Mouse (Mus musculus): ENCODE data around the gene Metap1. TPM values are rescaled to one million over a fixed set of nuclear protein-coding genes. Genes with fewer than 3 reads are reported as not detected.

Metap1 gene
- polyA plus RNA-seq, 1 experiment: 32.2 TPM

DNA sequence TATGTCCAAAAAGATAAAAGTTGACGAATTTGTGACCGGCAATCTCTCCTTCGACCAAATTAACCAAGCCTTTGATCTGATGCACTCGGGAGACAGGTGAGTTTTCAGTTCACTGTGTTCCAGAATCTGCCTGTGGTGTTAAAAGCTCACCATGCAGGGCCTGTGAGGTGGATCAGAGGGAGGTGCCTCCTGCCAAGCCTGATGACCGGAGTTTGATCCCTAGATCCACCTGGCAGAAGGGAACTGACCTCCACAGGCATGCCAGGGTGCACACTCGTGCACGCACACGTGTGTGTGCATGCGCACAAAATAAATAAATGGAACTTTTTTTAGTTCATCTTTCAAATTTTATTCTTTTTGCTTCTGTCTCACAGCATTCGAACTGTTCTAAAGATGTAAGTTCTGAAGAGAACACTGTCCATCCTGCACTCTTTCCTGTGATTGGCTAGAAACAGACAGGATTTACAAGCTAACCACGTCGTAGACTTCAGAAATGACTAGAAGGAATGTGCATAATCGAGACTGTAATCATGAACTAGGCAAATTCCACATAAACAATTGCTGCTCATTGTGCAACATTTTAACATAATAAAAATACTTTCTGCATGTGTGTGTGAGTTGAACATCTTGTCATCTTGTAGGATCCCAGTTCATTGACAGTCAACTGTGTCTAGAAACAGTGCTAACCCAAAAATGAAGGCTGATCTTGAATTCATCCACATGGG is 34.4 kb downstream of the Metap1 start:
- Histone ChIP-seq H3K79me2 (ENCODE audit: control insufficient read depth, insufficient read depth) (no peaks in the 10 kb centered on the region), H3K36me3 (ENCODE audit: control insufficient read depth, insufficient read depth) (peaks cover 75% of the 10 kb centered on the region), H3K4me3 (ENCODE audit: insufficient read depth, poor library complexity, severe bottlenecking) (no peak overlapping the region)

DNA sequence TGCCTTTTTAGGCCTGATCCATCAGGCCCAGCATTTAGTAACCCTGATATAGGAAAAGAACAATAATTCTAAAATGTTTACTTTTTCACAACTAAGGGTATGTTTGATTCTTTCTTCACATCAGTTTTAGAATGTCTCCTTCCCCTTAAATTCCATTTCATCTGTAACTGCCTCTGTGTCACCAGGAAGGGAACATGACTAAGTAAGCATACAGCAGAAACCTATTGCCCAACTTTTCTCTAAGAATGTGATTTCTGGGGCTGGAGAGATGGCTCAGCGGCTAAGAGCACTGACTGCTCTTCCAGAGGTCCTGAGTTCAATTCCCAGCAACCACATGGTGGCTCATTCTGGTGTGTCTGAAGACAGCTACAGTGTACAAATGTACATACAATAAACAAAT is 35.1 kb downstream of the Metap1 start:
- no peaks in the 10 kb centered on the region for H3K27me3 ChIP-seq (ENCODE audit: control insufficient read depth, insufficient read depth, insufficient read length)
- no peaks in the 10 kb centered on the region for H3K79me3 ChIP-seq (ENCODE audit: low read depth)
- no peak overlapping the region for H3K4me3 ChIP-seq (ENCODE audit: insufficient read depth, poor library complexity, severe bottlenecking)
- TF ChIP-seq FOSL1 (IDR thresholded peaks at IDR 0.05; ENCODE audit: insufficient read depth, low read length, poor library complexity, severe bottlenecking): no peak
- no peak for TF ChIP-seq MYOD1 (IDR thresholded peaks at IDR 0.05; ENCODE audit: control insufficient read depth, insufficient read length, low read depth)
- no peak for TF ChIP-seq CTCF (IDR thresholded peaks at IDR 0.05; ENCODE audit: control insufficient read depth, insufficient read depth, insufficient read length)
- no peak for TF ChIP-seq CEBPB (IDR thresholded peaks at IDR 0.05; ENCODE audit: low read depth)
- TF ChIP-seq MYOG (IDR thresholded peaks at IDR 0.05; ENCODE audit: control insufficient read depth, extremely low read depth, insufficient read length): no peak
- TF ChIP-seq MAX (IDR thresholded peaks at IDR 0.05): no peak
- no peak for TF ChIP-seq USF1 (IDR thresholded peaks at IDR 0.05; ENCODE audit: low read depth)
- H3K79me2 ChIP-seq (ENCODE audit: control insufficient read depth, insufficient read depth): no peaks in the 10 kb centered on the region
- no peak overlapping the region for H3ac ChIP-seq (ENCODE audit: control insufficient read depth, insufficient read length, low read depth)
- H3K36me3 ChIP-seq (ENCODE audit: control insufficient read depth, insufficient read depth): peaks cover 71% of the 10 kb centered on the region

More for the DNA sequence above, 34.4 kb downstream of the Metap1 start:
- TF ChIP-seq CEBPB (IDR thresholded peaks at IDR 0.05; ENCODE audit: low read depth) (no peak), MYOD1 (IDR thresholded peaks at IDR 0.05; ENCODE audit: control insufficient read depth, insufficient read length, low read depth) (no peak), CTCF (IDR thresholded peaks at IDR 0.05; ENCODE audit: control insufficient read depth, insufficient read depth, insufficient read length) (no peak), FOSL1 (IDR thresholded peaks at IDR 0.05; ENCODE audit: insufficient read depth, low read length, poor library complexity, severe bottlenecking) (no peak), MYOG (IDR thresholded peaks at IDR 0.05; ENCODE audit: control insufficient read depth, extremely low read depth, insufficient read length) (no peak), MAX (IDR thresholded peaks at IDR 0.05) (no peak), USF1 (IDR thresholded peaks at IDR 0.05; ENCODE audit: low read depth) (no peak)
- Histone ChIP-seq H3ac (ENCODE audit: control insufficient read depth, insufficient read length, low read depth) (no peak overlapping the region), H3K27me3 (ENCODE audit: control insufficient read depth, insufficient read depth, insufficient read length) (no peaks in the 10 kb centered on the region), H3K79me3 (ENCODE audit: low read depth) (no peaks in the 10 kb centered on the region)

DNA sequence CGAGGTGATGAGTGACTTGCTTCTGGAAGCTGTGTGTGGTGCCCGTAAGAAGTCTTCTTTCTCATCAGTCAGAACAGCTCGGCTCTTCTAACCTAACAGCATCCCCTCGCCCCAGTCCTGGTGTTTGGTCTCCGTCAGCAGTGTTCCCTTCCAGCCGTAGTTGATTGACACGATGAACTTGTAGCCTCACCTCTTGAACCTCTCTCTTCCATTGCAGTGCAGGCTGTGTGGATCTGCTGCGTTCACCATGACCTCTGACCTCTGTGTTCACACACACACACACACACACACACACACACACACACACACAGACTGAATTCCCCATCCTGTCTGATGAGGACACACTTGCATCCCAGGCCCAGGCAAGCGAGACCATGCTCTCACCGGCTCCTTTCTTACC is 37.1 kb downstream of the Metap1 start:
- Histone ChIP-seq H3K36me3 (ENCODE audit: control insufficient read depth, insufficient read depth) (peaks cover 71% of the 10 kb centered on the region), H3K79me2 (ENCODE audit: control insufficient read depth, insufficient read depth) (no peaks in the 10 kb centered on the region), H3K27me3 (ENCODE audit: control insufficient read depth, insufficient read depth, insufficient read length) (no peaks in the 10 kb centered on the region), H3K4me3 (ENCODE audit: insufficient read depth, poor library complexity, severe bottlenecking) (no peak overlapping the region), H3K79me3 (ENCODE audit: low read depth) (no peaks in the 10 kb centered on the region), H3ac (ENCODE audit: control insufficient read depth, insufficient read length, low read depth) (no peak overlapping the region)
- TF ChIP-seq FOSL1 (IDR thresholded peaks at IDR 0.05; ENCODE audit: insufficient read depth, low read length, poor library complexity, severe bottlenecking) (no peak), MYOD1 (IDR thresholded peaks at IDR 0.05; ENCODE audit: control insufficient read depth, insufficient read length, low read depth) (no peak), USF1 (IDR thresholded peaks at IDR 0.05; ENCODE audit: low read depth) (no peak), MYOG (IDR thresholded peaks at IDR 0.05; ENCODE audit: control insufficient read depth, extremely low read depth, insufficient read length) (no peak), CTCF (IDR thresholded peaks at IDR 0.05; ENCODE audit: control insufficient read depth, insufficient read depth, insufficient read length) (no peak), MAX (IDR thresholded peaks at IDR 0.05) (no peak), CEBPB (IDR thresholded peaks at IDR 0.05; ENCODE audit: low read depth) (no peak)

DNA sequence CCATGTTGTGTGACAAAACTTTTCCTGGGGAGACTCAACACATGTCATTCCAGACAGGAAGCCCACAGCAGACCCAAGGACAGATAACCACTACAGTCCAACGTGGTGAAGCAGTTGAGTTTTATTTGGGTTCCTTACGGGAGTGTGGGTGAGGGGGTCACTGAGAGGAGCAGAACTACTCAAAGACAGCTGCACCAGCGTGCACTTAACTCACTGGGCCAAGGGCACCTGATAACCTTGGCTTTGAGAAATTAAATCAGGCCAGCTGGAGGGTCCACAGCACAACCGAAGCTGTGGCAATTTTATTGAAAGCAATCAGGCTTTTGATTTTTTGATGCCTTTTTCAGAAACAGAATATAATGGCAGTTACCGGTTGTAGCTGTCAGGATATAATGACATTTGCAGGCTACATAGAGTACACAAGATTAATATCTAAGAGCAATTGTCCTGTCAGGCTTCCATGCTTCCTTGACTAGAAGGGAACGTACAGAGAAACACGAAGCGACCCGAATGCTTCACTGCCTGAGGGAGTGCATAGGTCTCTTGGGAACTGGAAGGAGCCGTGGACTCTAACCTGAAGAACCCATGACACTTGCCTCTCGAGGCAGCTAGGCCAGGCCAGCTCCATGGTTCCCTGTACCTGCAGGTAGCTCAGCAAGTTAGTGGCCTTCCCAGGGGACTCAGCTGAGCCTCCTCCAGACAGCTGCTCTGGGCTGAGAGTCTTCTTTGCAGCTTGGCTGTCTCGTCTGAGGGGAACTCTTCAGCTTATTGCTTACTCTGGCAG is 41.0 kb downstream of the Metap1 start:
- no peaks in the 10 kb centered on the region for H3K27me3 ChIP-seq (ENCODE audit: control insufficient read depth, insufficient read depth, insufficient read length)
- H3K4me3 ChIP-seq (ENCODE audit: insufficient read depth, poor library complexity, severe bottlenecking): no peak overlapping the region
- peaks cover 12% of the 10 kb centered on the region for H3K79me3 ChIP-seq (ENCODE audit: low read depth)
- TF ChIP-seq FOSL1 (IDR thresholded peaks at IDR 0.05; ENCODE audit: insufficient read depth, low read length, poor library complexity, severe bottlenecking) (no peak), MYOD1 (IDR thresholded peaks at IDR 0.05; ENCODE audit: control insufficient read depth, insufficient read length, low read depth) (no peak)
- peaks cover 25% of the 10 kb centered on the region for H3K79me2 ChIP-seq (ENCODE audit: control insufficient read depth, insufficient read depth)
- H3K36me3 ChIP-seq (ENCODE audit: control insufficient read depth, insufficient read depth): peaks cover 51% of the 10 kb centered on the region
- H3ac ChIP-seq (ENCODE audit: control insufficient read depth, insufficient read length, low read depth): no peak overlapping the region

DNA sequence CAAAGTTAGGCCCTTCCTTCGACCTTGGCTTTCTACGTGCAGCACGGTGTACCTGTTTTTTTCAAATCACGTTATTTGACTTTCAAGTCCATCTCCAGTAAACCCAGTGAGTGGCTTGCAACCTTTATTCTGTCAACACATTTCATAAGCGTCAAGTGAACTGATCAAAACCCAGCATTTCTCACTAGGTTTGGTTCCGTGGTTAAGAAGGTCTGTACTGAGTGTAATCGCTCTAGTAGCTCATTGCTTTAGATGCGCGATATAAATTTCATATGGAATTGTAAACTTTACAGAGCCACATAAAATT is 45.9 kb downstream of the Metap1 start:
- peak overlapping the region; percentile 71 for H3K4me3 ChIP-seq (ENCODE audit: insufficient read depth, poor library complexity, severe bottlenecking)
- H3ac ChIP-seq (ENCODE audit: control insufficient read depth, insufficient read length, low read depth): peak overlapping the region; percentile 98
- no peak for TF ChIP-seq FOSL1 (IDR thresholded peaks at IDR 0.05; ENCODE audit: insufficient read depth, low read length, poor library complexity, severe bottlenecking)
- no peak for TF ChIP-seq MAX (IDR thresholded peaks at IDR 0.05)
- no peak for TF ChIP-seq MYOD1 (IDR thresholded peaks at IDR 0.05; ENCODE audit: control insufficient read depth, insufficient read length, low read depth)
- TF ChIP-seq MYOG (IDR thresholded peaks at IDR 0.05; ENCODE audit: control insufficient read depth, extremely low read depth, insufficient read length): no peak
- no peak for TF ChIP-seq CTCF (IDR thresholded peaks at IDR 0.05; ENCODE audit: control insufficient read depth, insufficient read depth, insufficient read length)
- TF ChIP-seq USF1 (IDR thresholded peaks at IDR 0.05; ENCODE audit: low read depth): no peak
- no peak for TF ChIP-seq CEBPB (IDR thresholded peaks at IDR 0.05; ENCODE audit: low read depth)
- H3K79me2 ChIP-seq (ENCODE audit: control insufficient read depth, insufficient read depth): peaks cover 27% of the 10 kb centered on the region
- H3K79me3 ChIP-seq (ENCODE audit: low read depth): peaks cover 12% of the 10 kb centered on the region
- no peaks in the 10 kb centered on the region for H3K27me3 ChIP-seq (ENCODE audit: control insufficient read depth, insufficient read depth, insufficient read length)
- peaks cover 28% of the 10 kb centered on the region for H3K36me3 ChIP-seq (ENCODE audit: control insufficient read depth, insufficient read depth)

All from C2C12 (cell line).